Mouse (Mus musculus) CD8-positive naive resting alpha-beta T cell, adult 2 months (primary cell): ENCODE measurements at regions not wholly inside any gene's neighbourhood (a gene's known extent, or its start where the extent isn't known, plus 50 kb on each side); places are given as distances from the start of the nearest gene placed in this dataset.

Source experiments
- DNase-seq, 2 experiments: peaks; one replicate each; pipeline ENCODE4 v3.0.0; 2022; ENCODE audit warnings: low read depth in 2 of 2, low spot score in 2 of 2

DNA sequence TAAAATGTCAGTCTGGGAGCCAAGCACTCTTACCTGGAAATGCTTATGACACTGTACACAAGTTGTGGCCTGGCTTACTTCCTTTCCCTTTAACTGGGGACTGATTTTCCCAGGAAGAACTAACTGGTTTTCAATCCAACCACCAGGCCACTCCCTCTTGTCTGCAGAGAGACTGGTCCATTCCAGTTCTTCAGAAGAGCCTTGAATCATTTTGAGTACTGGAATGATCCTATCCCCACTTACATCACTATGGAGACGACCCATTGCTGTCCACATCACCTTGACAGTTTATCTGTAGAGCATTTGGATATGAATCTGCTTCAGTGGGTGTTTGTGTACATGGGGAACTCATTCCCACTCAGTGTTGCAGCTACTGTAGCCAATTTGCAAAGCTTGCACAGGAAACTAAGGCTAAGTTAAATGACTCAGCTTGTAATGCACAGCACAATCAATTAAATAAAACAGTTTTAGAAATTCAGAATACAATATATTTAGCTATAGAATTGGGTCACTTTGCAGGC is 121.7 kb upstream of the Prep start:
- no peak for DNase-seq

GRCm38 (mm10) chr10:44939403-44939802 is 127.6 kb upstream of the Prep start:
- DNase-seq = no peak

- DNase-seq = no peak
Measured at GRCm38 (mm10) chr10:44936976-44937500, 130.0 kb upstream of the Prep start.

- no peak for DNase-seq
Measured at GRCm38 (mm10) chr10:44930796-44931195, 136.2 kb upstream of the Prep start.

GRCm38 (mm10) chr10:44913751-44914388 is 153.1 kb upstream of the Prep start:
- no peak for DNase-seq

- DNase-seq = no peak
Measured at GRCm38 (mm10) chr10:44904520-44904919, 162.5 kb upstream of the Prep start.

GRCm38 (mm10) chr10:44901203-44901602 is 165.8 kb upstream of the Prep start:
- no peak for DNase-seq

GRCm38 (mm10) chr10:44892124-44892523 is 174.9 kb upstream of the Prep start:
- no peak for DNase-seq

GRCm38 (mm10) chr10:44887081-44887683 is 179.8 kb upstream of the Prep start:
- no peak for DNase-seq

DNA sequence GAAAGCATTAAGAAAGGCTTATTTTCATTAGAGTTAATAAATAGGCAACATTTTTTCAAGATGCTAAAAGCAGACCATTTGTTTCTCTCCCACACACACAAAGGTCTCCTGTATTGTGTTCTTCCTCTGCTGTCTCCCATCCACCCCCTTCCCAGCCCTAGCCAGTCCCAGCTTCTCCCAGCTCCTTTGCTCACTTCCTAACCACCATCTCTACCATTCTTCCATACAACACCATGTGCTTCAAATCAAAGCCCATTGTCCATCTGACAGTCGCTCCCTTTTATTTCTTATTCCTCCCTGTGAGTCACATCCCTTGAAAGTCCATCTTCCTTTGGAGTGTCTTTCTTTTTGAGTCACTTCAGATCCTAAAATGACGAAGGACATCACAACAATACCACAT is 185.0 kb upstream of the Prep start:
- no peak for DNase-seq

- DNase-seq = no peak
Measured at GRCm38 (mm10) chr10:44877076-44877663, 189.8 kb upstream of the Prep start.

DNA sequence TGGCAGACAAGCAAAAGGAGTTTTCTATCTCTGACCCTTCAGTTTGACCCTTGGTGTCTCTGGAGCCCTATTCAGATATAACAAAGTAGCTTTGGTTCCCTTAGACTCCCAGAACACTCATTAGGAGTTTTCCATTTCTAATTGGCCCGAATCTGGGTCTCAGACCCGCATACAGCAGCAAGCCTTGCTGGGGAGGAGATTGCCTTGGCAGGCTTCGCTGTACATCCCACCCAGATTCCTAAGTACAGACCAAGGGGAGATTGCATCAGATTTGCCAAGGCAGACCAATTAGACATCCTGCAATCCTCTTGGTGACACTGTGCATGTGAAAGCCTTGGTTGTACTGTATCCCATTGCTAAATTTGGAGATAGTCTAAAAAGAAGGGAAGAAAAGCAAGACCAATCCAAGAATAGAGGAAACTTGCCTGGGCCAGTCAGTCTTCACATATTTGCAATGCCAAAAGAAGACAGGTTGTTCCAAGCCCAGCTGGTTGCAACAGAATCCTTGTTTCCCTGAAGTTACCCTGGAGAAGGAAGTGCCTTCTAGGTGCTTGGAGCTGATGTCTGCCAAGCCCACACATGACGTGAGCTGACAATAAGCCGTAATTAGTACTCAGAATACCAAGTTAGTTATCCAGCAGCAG is 193.2 kb upstream of the Prep start:
- DNase-seq = no peak

- DNase-seq = no peak
Measured at GRCm38 (mm10) chr10:44864191-44864747, 202.7 kb upstream of the Prep start.

GRCm38 (mm10) chr10:44862360-44862674 is 204.7 kb upstream of the Prep start:
- no peak for DNase-seq

DNA sequence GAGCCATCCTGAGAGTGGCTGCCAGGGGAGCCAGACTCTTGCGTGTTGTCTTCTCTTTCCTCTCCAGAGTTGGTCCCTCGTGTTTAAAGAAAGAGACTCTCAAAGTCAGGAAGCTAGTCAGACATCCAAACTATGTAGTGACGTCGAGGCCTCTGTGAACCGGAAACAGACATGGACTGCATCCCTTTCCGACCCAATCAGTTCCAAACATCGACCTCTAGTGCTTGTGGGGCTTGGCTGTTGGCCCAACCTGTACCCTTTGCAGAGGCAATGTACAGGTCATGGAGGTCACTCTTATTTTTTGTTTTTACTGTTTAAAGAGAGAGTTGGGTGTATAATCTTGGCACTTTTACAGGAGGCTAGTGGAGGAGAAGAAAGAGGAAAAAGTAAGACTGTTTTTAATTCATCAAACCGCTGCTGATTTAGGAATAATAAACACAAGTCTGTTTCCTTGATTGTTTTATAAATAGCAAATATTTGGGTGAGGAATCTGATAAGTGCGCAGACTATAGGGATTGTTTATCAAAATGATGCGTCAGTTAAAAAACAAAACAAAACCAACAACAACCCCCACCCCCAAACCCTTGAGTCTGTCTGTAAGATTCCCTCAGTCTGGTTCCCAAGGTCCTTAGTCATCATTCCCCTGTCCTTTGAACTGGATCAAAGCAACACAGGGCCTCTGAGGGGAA is 205.2 kb upstream of the Prep start:
- no peak for DNase-seq

DNA sequence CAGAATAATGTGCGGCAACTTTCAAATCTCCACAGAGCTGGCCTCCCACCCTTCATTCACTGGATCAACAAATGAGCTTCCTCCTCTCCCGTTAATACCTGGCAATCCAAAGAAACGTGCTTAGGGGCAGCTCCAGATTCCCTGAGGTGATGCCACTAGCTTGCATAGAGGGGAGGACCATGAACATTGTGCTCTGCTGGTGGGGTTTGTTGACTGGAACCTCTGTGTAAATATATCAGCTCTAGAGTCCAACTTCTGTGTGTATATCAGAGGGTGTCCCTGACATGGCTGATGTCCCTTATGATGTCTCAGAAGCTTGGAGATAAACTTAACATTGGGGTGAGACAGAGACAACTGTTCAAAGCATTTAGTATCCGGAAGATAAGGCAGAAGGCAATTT is 209.6 kb upstream of the Prep start:
- no peak for DNase-seq

DNA sequence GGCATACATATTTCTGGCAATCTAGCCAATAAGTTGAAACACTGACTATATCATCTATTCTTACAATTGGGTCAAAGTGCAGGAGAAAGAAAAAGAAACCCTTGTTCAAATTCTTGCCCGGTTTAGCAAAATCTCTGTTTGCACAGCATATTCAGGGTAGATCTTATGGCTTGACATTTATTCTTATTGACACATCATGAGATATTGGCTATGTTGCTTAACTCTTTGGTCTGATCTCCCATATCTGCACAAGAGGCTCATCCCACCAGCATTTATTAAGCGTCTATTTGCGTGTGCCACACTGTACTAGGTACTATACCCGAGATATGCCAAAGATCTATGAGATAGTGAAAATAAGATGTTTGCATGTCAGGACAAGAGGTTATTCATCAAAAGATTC is 212.9 kb upstream of the Prep start:
- no peak for DNase-seq

- no peak for DNase-seq
Measured at GRCm38 (mm10) chr10:44849016-44849415, 218.0 kb upstream of the Prep start.

GRCm38 (mm10) chr10:44846765-44847164 is 220.2 kb upstream of the Prep start:
- DNase-seq = no peak

- DNase-seq = no peak
Measured at GRCm38 (mm10) chr10:44846149-44846548, 220.9 kb upstream of the Prep start.

DNA sequence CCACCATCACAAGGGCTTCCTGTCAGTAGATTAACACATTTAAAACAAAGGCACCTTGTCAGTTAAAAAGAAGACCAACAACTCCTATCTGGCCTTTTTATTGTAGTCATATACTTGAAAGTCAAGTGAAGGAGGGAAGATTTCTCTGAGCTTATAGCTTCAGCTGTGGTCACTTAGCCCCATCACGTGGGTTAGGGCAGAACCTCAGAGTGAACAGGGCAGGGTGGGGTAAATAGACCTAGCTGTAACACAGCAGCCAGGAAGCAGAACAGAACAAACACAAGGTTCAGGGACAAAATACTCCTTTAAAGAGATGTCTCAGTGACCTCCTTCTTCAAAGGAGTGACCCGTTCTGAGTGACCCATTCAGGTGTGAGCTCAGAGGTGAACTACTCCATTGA is 226.6 kb upstream of the Prep start:
- DNase-seq = no peak
